Mouse (Mus musculus) G1E (cell line): Measurements from ENCODE around the gene Rnf111.

Experiments used
- CTCF ChIP-seq: IDR thresholded peaks from 2 replicates; pipeline ENCODE4 v1.5.1; 2012; ENCODE audit warnings: low read depth, low read length, inconsistent platforms, mixed read lengths
- GATA1 ChIP-seq: IDR thresholded peaks from 2 replicates; pipeline ENCODE4 v1.6.1; 2012; ENCODE audit warnings: borderline replicate concordance, low read length, inconsistent platforms, mixed read lengths
- POLR2AphosphoS5 ChIP-seq: IDR thresholded peaks from 2 replicates; pipeline ENCODE4 v1.6.1; 2012; ENCODE audit warnings: low read depth, low read length, inconsistent platforms; ENCODE audit not compliant: insufficient replicate concordance

- TF ChIP-seq CTCF: no peak
- TF ChIP-seq GATA1: no peak
- TF ChIP-seq POLR2AphosphoS5: no peak
These were observed 119.8 kb downstream of the Rnf111 start for GRCm38 (mm10) chr9:70383750-70384149.
